Mouse (Mus musculus): Measurements from ENCODE around the gene Olfr1233. TPM values are rescaled to one million over a fixed set of nuclear protein-coding genes. Genes with fewer than 3 reads are reported as not detected.

Gene Olfr1233
- polyA plus RNA-seq (2015; fragmentation: Nextera tagmentation; extraction: Ambion mirVana), result not detected in 2 replicates

- H3K4me1 ChIP-seq, result no peaks in the 10 kb centered on the region
- H3K4me3 ChIP-seq, result no peak within 1 kb of the TSS
- H3K9me3 ChIP-seq, result no peaks in the 10 kb centered on the region
- no peaks in the 10 kb centered on the region for H3K27me3 ChIP-seq
- no peaks in the 10 kb centered on the region for H3K36me3 ChIP-seq
- H3K9ac ChIP-seq, result no peak within 1 kb of the TSS
- no peak for ATAC-seq (ENCODE audit: insufficient number of reproducible peaks, low FRiP score, low TSS enrichment, low read depth)
- no peak within 1 kb of the TSS for H3K27ac ChIP-seq
- no peak within 1 kb of the TSS for H3K4me2 ChIP-seq
These were observed at the start of gene Olfr1233 for GRCm38 (mm10) chr2:89342298-89342697. Olfr1233 (minus strand) TSS chr2:89342398.

- Histone ChIP-seq H3K4me1 (no peaks in the 10 kb centered on the region), H3K9ac (no peak within 1 kb of the TSS), H3K27me3 (no peaks in the 10 kb centered on the region), H3K36me3 (no peaks in the 10 kb centered on the region), H3K27ac (no peak within 1 kb of the TSS), H3K4me2 (no peak within 1 kb of the TSS), H3K4me3 (no peak within 1 kb of the TSS), H3K9me3 (no peaks in the 10 kb centered on the region)
- 80% methylated on average over 4 of the region's 4 CpGs for WGBS
- ATAC-seq (ENCODE audit: insufficient number of reproducible peaks, low FRiP score, low TSS enrichment, low read depth), result no peak
These were observed 22.6 kb upstream of the Olfr1233 start, which contains the start of gene Olfr1234 for GRCm38 (mm10) chr2:89364765-89365164. Olfr1234 (minus strand) TSS chr2:89364865.

- H3K4me1 ChIP-seq, result no peaks in the 10 kb centered on the region
- H3K4me2 ChIP-seq, result no peak within 1 kb of the TSS
- H3K27me3 ChIP-seq, result no peaks in the 10 kb centered on the region
- no peak within 1 kb of the TSS for H3K4me3 ChIP-seq
- H3K27ac ChIP-seq, result no peak within 1 kb of the TSS
- H3K9ac ChIP-seq, result no peak within 1 kb of the TSS
- no peaks in the 10 kb centered on the region for H3K9me3 ChIP-seq
- H3K36me3 ChIP-seq, result no peaks in the 10 kb centered on the region
- ATAC-seq (ENCODE audit: insufficient number of reproducible peaks, low FRiP score, low TSS enrichment, low read depth), result no peak
These were observed 12.6 kb downstream of the Olfr1233 start, which contains the start of gene Olfr1232 for GRCm38 (mm10) chr2:89329575-89329974. Olfr1232 (minus strand) TSS chr2:89329675.

GRCm38 (mm10) chr2:89306974-89307373 is 35.2 kb downstream of the Olfr1233 start, which contains the start of gene Olfr1231:
Olfr1231 (minus strand) TSS chr2:89307074.
- Histone ChIP-seq H3K36me3 (no peaks in the 10 kb centered on the region), H3K27ac (no peak within 1 kb of the TSS), H3K4me2 (no peak within 1 kb of the TSS), H3K4me1 (no peaks in the 10 kb centered on the region), H3K4me3 (no peak within 1 kb of the TSS), H3K9ac (no peak within 1 kb of the TSS), H3K9me3 (no peaks in the 10 kb centered on the region), H3K27me3 (no peaks in the 10 kb centered on the region)
- ATAC-seq (ENCODE audit: insufficient number of reproducible peaks, low FRiP score, low TSS enrichment, low read depth), result no peak
- 61% methylated on average over 2 of the region's 2 CpGs for WGBS

GRCm38 (mm10) chr2:89297168-89297567 is 45.0 kb downstream of the Olfr1233 start, which contains the start of gene Olfr1230:
Olfr1230 (minus strand) TSS chr2:89297268.
- H3K9ac ChIP-seq, result no peak within 1 kb of the TSS
- no peak within 1 kb of the TSS for H3K4me2 ChIP-seq
- H3K27me3 ChIP-seq, result no peaks in the 10 kb centered on the region
- 94% methylated on average over 1 of the region's 1 CpGs for WGBS
- no peaks in the 10 kb centered on the region for H3K36me3 ChIP-seq
- no peaks in the 10 kb centered on the region for H3K9me3 ChIP-seq
- ATAC-seq (ENCODE audit: insufficient number of reproducible peaks, low FRiP score, low TSS enrichment, low read depth), result no peak
- H3K4me3 ChIP-seq, result no peak within 1 kb of the TSS
- H3K27ac ChIP-seq, result no peak within 1 kb of the TSS
- no peaks in the 10 kb centered on the region for H3K4me1 ChIP-seq

- Histone ChIP-seq H3K9me3 (no peaks in the 10 kb centered on the region), H3K9ac (no peak within 1 kb of the TSS), H3K36me3 (no peaks in the 10 kb centered on the region), H3K27me3 (no peaks in the 10 kb centered on the region), H3K4me2 (no peak within 1 kb of the TSS), H3K27ac (no peak within 1 kb of the TSS), H3K4me1 (no peaks in the 10 kb centered on the region), H3K4me3 (no peak within 1 kb of the TSS)
- no peak for ATAC-seq (ENCODE audit: insufficient number of reproducible peaks, low FRiP score, low TSS enrichment, low read depth)
- WGBS, result 73% methylated on average over 2 of the region's 2 CpGs
These were observed 54.3 kb downstream of the Olfr1233 start, which contains the start of gene Olfr1229 for GRCm38 (mm10) chr2:89287914-89288313. Olfr1229 (minus strand) TSS chr2:89288014.

Other genes starting within 250 kb of the Olfr1233 start
- not detected in 2 replicates for gene Olfr1220, start 235.6 kb downstream of the Olfr1233 start, polyA plus RNA-seq (2015; fragmentation: Nextera tagmentation; extraction: Ambion mirVana)
- not detected in 2 replicates for gene Olfr1221, start 225.1 kb downstream of the Olfr1233 start, polyA plus RNA-seq (2015; fragmentation: Nextera tagmentation; extraction: Ambion mirVana)
- gene Olfr1222, start 209.3 kb downstream of the Olfr1233 start, polyA plus RNA-seq (2015; fragmentation: Nextera tagmentation; extraction: Ambion mirVana), result not detected in 2 replicates
- not detected in 2 replicates for gene Olfr1223, start 190.8 kb downstream of the Olfr1233 start, polyA plus RNA-seq (2015; fragmentation: Nextera tagmentation; extraction: Ambion mirVana)
- not detected in 2 replicates for gene Olfr1224-ps1, start 178.3 kb downstream of the Olfr1233 start, polyA plus RNA-seq (2015; fragmentation: Nextera tagmentation; extraction: Ambion mirVana)
- not detected in 2 replicates for gene Olfr1225, start 167.7 kb downstream of the Olfr1233 start, polyA plus RNA-seq (2015; fragmentation: Nextera tagmentation; extraction: Ambion mirVana)
- not detected in 2 replicates for gene Olfr1226, start 142.3 kb downstream of the Olfr1233 start, polyA plus RNA-seq (2015; fragmentation: Nextera tagmentation; extraction: Ambion mirVana)
- gene Olfr1228, start 88.3 kb downstream of the Olfr1233 start, polyA plus RNA-seq (2015; fragmentation: Nextera tagmentation; extraction: Ambion mirVana), result not detected in 2 replicates
- gene Olfr1229, start 54.4 kb downstream of the Olfr1233 start, polyA plus RNA-seq (2015; fragmentation: Nextera tagmentation; extraction: Ambion mirVana), result not detected in 2 replicates
- gene Olfr1230, start 45.1 kb downstream of the Olfr1233 start, polyA plus RNA-seq (2015; fragmentation: Nextera tagmentation; extraction: Ambion mirVana), result not detected in 2 replicates
- gene Olfr1231, start 35.3 kb downstream of the Olfr1233 start, polyA plus RNA-seq (2015; fragmentation: Nextera tagmentation; extraction: Ambion mirVana), result not detected in 2 replicates
- gene Olfr1232, start 12.7 kb downstream of the Olfr1233 start, polyA plus RNA-seq (2015; fragmentation: Nextera tagmentation; extraction: Ambion mirVana), result not detected in 2 replicates
- not detected in 2 replicates for gene Olfr1234, start 22.5 kb upstream of the Olfr1233 start, polyA plus RNA-seq (2015; fragmentation: Nextera tagmentation; extraction: Ambion mirVana)
- gene Olfr1238, start 67.3 kb upstream of the Olfr1233 start, polyA plus RNA-seq (2015; fragmentation: Nextera tagmentation; extraction: Ambion mirVana), result not detected in 2 replicates
- not detected in 2 replicates for gene Olfr1239, start 78.0 kb upstream of the Olfr1233 start, polyA plus RNA-seq (2015; fragmentation: Nextera tagmentation; extraction: Ambion mirVana)
- gene Olfr1240, start 100.6 kb upstream of the Olfr1233 start, polyA plus RNA-seq (2015; fragmentation: Nextera tagmentation; extraction: Ambion mirVana), result not detected in 2 replicates
- gene Olfr1241, start 144.7 kb upstream of the Olfr1233 start, polyA plus RNA-seq (2015; fragmentation: Nextera tagmentation; extraction: Ambion mirVana), result not detected in 2 replicates
- not detected in 2 replicates for gene Olfr1242, start 155.9 kb upstream of the Olfr1233 start, polyA plus RNA-seq (2015; fragmentation: Nextera tagmentation; extraction: Ambion mirVana)
- gene Olfr1243, start 189.1 kb upstream of the Olfr1233 start, polyA plus RNA-seq (2015; fragmentation: Nextera tagmentation; extraction: Ambion mirVana), result not detected in 2 replicates
- gene Olfr1245, start 236.0 kb upstream of the Olfr1233 start, polyA plus RNA-seq (2015; fragmentation: Nextera tagmentation; extraction: Ambion mirVana), result not detected in 2 replicates